Mouse (Mus musculus): ENCODE results near the gene Cntrl.

GRCm38 (mm10) chr2:35060256-35060655, 49.0 kb upstream of the Cntrl start:
- TF ChIP-seq CTCF (conservative IDR thresholded peaks at IDR 0.05; ENCODE audit: low read length) (no peak), POU5F1 (IDR thresholded peaks at IDR 0.05; ENCODE audit: borderline replicate concordance, low read length) (no peak)

All from E14TG2a.4 (cell line).